12 mouse cellular contexts compared by ENCODE assay signal in the genomic region with DNA sequence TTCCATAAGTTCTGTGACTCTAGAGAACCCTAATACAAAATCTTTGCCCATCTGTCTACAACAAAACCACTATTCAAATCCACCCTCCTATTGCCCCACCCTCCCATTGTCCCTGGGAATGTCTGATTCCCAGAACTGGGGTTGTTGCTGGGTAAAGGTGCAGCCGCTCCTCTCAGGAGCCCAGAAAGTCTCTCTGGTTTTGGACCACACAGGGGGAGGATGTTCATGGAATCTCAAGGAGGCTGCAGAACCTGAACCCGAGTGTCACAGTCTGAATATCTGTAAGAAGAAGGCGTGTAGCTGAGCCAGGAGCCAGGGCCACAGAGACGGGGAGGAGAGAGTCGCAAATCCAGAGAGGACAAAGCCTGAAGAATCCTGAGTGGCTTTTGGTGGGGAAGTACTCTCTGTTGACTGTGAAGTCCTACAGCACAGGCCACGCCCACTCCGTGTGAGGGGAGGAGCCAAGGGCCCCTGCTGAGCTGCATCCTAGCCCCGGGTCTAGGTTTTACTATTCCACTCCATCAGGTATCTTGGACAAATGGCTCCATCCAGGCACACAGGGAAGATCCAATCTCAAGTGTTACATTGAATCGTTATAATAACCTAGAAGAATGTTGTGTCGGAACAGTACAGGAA. TPM values are rescaled to one million over a fixed set of nuclear protein-coding genes. Genes with fewer than 3 reads are reported as not detected.
DNase-seq lines count a peak whose midpoint lies in the region; TF ChIP-seq lines count a peak whose summit lies in the region.
"Had no signal": no experiment of that assay in that cellular context is flagged by ENCODE, and none has a peak within 500 bp of the region (broad histone marks: within the 10 kb centered on the region; RNA-seq: fewer than 3 reads in every experiment).

No protein-coding gene starts in this region.

- H3K27ac ChIP-seq in ES-E14 (ENCODE audit: insufficient read depth, low read depth, low read length, poor library complexity, severe bottlenecking): peak overlapping the region; percentile 81
- H3K27ac ChIP-seq: hindbrain, embryonic 14.5 days; limb, embryonic 15.5 days had no signal

- H3K9ac ChIP-seq in ES-E14 (ENCODE audit: insufficient read depth, low read depth, low read length, poor library complexity, severe bottlenecking): 0 out of 2 replicates have a peak overlapping the region, but pooled peaks have one; percentile 20
- H3K9ac ChIP-seq: hindbrain, embryonic 14.5 days; limb, embryonic 15.5 days had no signal

- DNase-seq in right cerebral cortex, postnatal 14 days: peak; percentile 37
- DNase-seq in right cerebral cortex, adult 2 months (ENCODE audit: low spot score in 2 of 2): no peak
- peak; percentile 77 for DNase-seq in ES-E14 (ENCODE audit: low read depth, low spot score)
- DNase-seq in induced T-regulatory cell, adult 2 months (ENCODE audit: low read depth): peak; percentile 10
- peak; percentile 75 for DNase-seq in thymus, postnatal 4 days
- DNase-seq in layer of hippocampus, adult 18-20 months (ENCODE audit: low spot score in 2 of 2): no peak
- DNase-seq in right cerebral cortex, postnatal 25 days: no peak
- DNase-seq: cerebellum, adult 8-10 months; kidney, adult 8-10 months; midbrain, embryonic 14.5 days had no signal

- H3K4me1 ChIP-seq in ES-E14 (ENCODE audit: control insufficient read depth in 2 of 2, insufficient read depth in 2 of 2, low read length in 2 of 2, poor library complexity in 1 of 2): peaks cover 21 to 24% of the 10 kb centered on the region in 2 experiments

- in situ Hi-C loops in ES-E14 (cut with MboI; ENCODE audit: low sequenced_read_pairs in 2 of 2, unreplicated experiment in 2 of 2): no loop called here

- H3K4me3 ChIP-seq in ES-E14 (ENCODE audit: insufficient read depth in 1 of 2, low read depth in 1 of 2, low read length in 2 of 2, poor library complexity in 1 of 2, severe bottlenecking in 1 of 2): peak overlapping the region in 1 of 2 experiments; percentile 48; a peak in 2 of 4 replicates
- H3K4me3 ChIP-seq: limb, embryonic 15.5 days had no signal

- no peaks in the 10 kb centered on the region for H3K36me3 ChIP-seq in ES-E14 (ENCODE audit: control insufficient read depth, insufficient read depth, low read length, poor library complexity, severe bottlenecking)
- H3K36me3 ChIP-seq: limb, embryonic 15.5 days had no signal

- H3K9me3 ChIP-seq in ES-E14 (ENCODE audit: control insufficient read depth, insufficient read depth, low read depth, low read length): no peaks in the 10 kb centered on the region
- H3K9me3 ChIP-seq: limb, embryonic 15.5 days had no signal

TF ChIP-seq in ES-E14, 5 proteins besides CTCF, POLR2A, EP300 and RAD21:
- TF ChIP-seq HCFC1 (IDR thresholded peaks at IDR 0.05; ENCODE audit: borderline replicate concordance, insufficient read depth, low read length) (no peak), ZC3H11A (IDR thresholded peaks at IDR 0.05; ENCODE audit: borderline replicate concordance, low read depth, low read length) (no peak), CHD2 (IDR thresholded peaks at IDR 0.05; ENCODE audit: low read depth, low read length) (no peak), MAFK (IDR thresholded peaks at IDR 0.05; ENCODE audit: insufficient read depth, low read depth, low read length) (no peak), ZNF384 (IDR thresholded peaks at IDR 0.05; ENCODE audit: low read depth, low read length) (no peak)
TF ChIP-seq in ES-E14: peak in this region for 0.

RNA-seq across cellular contexts. Expression of gene Cops3, which starts 53.6 kb away (rescaled TPM):
- total RNA-seq in ES-E14 (2012; rRNA removed): 106 and 133 TPM in 2 replicates
- total RNA-seq in layer of hippocampus, adult 18-20 months (2021): 10 to 100 TPM; 72.0 to 73.3 TPM

RNA-seq across cellular contexts. Expression of gene Nt5m, which starts 54.0 kb away (rescaled TPM):
- 5.7 and 7.8 TPM in 2 replicates for total RNA-seq in ES-E14 (2012; rRNA removed)
- total RNA-seq in layer of hippocampus, adult 18-20 months (2021): 10 to 100 TPM; 55.6 to 56.0 TPM

RNA-seq across cellular contexts. Expression of gene Med9, which starts 54.7 kb away (rescaled TPM):
- total RNA-seq in ES-E14 (2012; rRNA removed): 13.7 and 22.9 TPM in 2 replicates
- total RNA-seq in layer of hippocampus, adult 18-20 months (2021): 10 to 100 TPM; 42.6 to 43.5 TPM

Comparison
In these comparisons a context has a peak if more than half of its experiments do, and no peak if none do; other contexts are left out.
1. DNase-seq: peak in right cerebral cortex, postnatal 14 days (single experiment), ES-E14 (single experiment), induced T-regulatory cell, adult 2 months (single experiment) and thymus, postnatal 4 days (single experiment); none in right cerebral cortex, adult 2 months (0 of 2), layer of hippocampus, adult 18-20 months (0 of 2) and right cerebral cortex, postnatal 25 days (single experiment).